Mouse (Mus musculus) gastrocnemius, adult 2 months (tissue): ENCODE measurements around the gene Fut8. TPM values are rescaled to one million over a fixed set of nuclear protein-coding genes. Genes with fewer than 3 reads are reported as not detected.
"Not testable (repeated sequence)": the region's sequence is repeated elsewhere in the genome, so short reads cannot be mapped to it uniquely, and the experiment has no call there.

ENCODE experiments used
- DNase-seq: peaks from one replicate; pipeline ENCODE4 v3.0.0; 2022
- H3K27ac ChIP-seq: fragments of 200-600 bp; 2 replicates; pipeline ENCODE4 v1.8.1; 2022; ENCODE audit warnings: mild to moderate bottlenecking
- H3K4me3 ChIP-seq: fragments of 200-600 bp; 2 replicates; pipeline ENCODE4 v1.8.1; 2022; ENCODE audit warnings: mild to moderate bottlenecking, moderate library complexity
- CTCF ChIP-seq: fragments of 200-600 bp; IDR thresholded peaks from 2 replicates; pipeline ENCODE4 v1.8.1; 2022; ENCODE audit warnings: antibody characterized with exemption, mild to moderate bottlenecking, moderate library complexity
- intact Hi-C: fragments of 180-260 bp; cut with DNase I; formaldehyde crosslinking; loops from one replicate; pipeline ENCODE4 v1.15.1; 2025
- total RNA-seq, 2 experiments: library from RNA; stranded (reverse); gene quantifications; 2 replicates each; pipeline ENCODE4 v1.2.3; 2021

The Fut8 gene
- total RNA-seq, 2 experiments from 2014 or later: 14.9 to 16.5 TPM

GRCm38 (mm10) chr12:77235958-77236357, 2.0 kb upstream of the Fut8 start:
- intact Hi-C loops: loop anchor here (5.0 to 10.0 kb wide), 5 partner anchors 184 to 989 kb away; partner anchors contain the start of gene Gphn
- no peak overlapping the region for H3K27ac ChIP-seq
- TF ChIP-seq CTCF: no peak
- DNase-seq: no peak
- no peak overlapping the region for H3K4me3 ChIP-seq

DNA sequence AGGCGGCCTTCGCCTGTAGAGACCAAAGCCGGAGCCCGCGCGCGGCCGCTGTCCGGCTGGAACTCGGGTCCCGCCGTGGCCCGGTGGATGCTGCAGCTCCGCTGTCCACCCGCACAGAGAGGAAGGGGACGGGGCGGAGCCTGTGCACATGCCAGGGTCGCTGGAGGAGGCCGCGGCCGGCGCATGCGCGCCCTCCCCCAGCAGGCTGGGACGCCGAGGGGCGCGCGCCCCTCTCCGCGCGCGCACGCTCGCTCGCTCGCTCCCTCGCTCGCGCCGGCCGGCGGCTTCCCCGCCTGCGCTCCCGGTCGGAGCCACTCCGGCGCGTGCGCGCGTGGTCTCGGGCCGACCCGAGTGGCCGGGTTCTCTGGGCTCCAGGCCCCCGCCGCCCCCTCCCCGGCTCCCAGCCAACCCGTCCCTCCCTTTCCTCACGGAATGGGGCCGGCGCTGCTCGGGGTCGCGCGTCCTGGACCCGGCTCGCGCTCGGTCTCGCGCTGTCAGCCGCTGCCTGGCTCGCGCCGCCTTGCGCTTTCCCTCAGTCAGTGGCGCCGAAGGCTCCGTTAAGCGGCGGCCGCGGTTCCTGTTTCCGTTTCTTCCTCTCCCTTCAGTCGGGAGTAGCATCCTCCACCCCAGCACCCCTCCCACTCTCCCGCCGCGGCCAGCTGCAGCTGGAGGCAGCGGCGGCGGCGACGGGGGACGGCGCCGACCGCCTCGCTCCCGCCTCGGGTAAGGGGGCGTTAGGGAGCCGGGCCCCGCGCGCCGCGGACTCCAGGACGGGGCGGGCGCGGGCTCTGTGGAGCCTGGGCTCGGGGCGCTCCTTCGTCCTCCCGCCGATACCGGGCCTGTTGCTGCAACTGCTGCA, 835 bp downstream of the Fut8 start:
- peak; percentile 45 for TF ChIP-seq CTCF

DNA sequence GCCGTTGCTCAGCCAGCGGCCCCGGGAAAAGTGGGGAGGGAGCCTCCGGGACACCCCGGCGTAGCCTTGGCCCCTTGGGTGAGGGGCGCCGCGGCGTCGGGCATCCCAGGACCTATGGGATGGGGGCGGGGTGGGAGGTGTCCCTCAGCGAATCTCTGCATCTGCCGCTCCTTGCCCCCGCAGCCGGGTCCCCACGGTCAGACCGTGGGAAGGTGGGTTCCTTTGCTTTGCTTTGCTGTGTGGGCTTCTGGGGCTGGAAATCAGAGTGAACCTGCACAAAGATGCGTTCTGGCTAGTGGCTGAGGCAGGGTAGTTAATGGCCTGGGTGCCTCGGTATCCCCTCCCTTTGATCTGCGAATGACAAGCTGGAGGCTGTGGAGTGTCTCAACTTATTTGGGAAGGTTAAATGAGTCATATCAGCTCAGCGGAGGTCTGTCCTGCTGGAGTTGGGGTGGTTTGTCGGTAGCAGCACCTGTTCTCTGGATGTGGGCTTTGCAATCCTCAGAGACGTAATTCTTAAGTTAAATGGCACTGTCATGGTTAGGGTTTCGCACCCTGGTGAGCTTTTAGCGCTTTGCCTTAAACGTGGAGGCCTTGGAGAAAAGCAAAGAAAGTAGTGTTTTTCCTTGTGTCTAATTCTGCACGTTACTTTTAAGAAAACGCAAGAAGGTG, 1.6 kb downstream of the Fut8 start:
- H3K4me3 ChIP-seq: peak overlapping the region; percentile 98
- TF ChIP-seq CTCF: no peak
- DNase-seq: no peak
- intact Hi-C loops: loop anchor here (5.0 to 10.0 kb wide), 5 partner anchors 187 to 985 kb away; partner anchors contain the start of gene Gphn
- peak overlapping the region; percentile 97 for H3K27ac ChIP-seq

More for the DNA sequence above, 835 bp downstream of the Fut8 start:
- DNase-seq: peak; percentile 96
- intact Hi-C loops: loop anchor here (5.0 to 10.0 kb wide), 5 partner anchors 186 to 986 kb away; partner anchors contain the start of gene Gphn
- Histone ChIP-seq H3K4me3 (peak overlapping the region; percentile 98), H3K27ac (peak overlapping the region; percentile 97)

- no peak for DNase-seq
- peak overlapping the region; percentile 98 for H3K4me3 ChIP-seq
- H3K27ac ChIP-seq: peak overlapping the region; percentile 97; the same call in 1 of the 2 replicates
- TF ChIP-seq CTCF: no peak
- intact Hi-C loops: no loop called here
Measured at GRCm38 (mm10) chr12:77240372-77240771, 2.4 kb downstream of the Fut8 start.

- Histone ChIP-seq H3K27ac (no peak overlapping the region), H3K4me3 (peak overlapping the region; percentile 98)
- intact Hi-C loops: no loop called here
- DNase-seq: no peak
- peak; percentile 55 for TF ChIP-seq CTCF
Measured at GRCm38 (mm10) chr12:77240839-77241238, 2.9 kb downstream of the Fut8 start.

DNA sequence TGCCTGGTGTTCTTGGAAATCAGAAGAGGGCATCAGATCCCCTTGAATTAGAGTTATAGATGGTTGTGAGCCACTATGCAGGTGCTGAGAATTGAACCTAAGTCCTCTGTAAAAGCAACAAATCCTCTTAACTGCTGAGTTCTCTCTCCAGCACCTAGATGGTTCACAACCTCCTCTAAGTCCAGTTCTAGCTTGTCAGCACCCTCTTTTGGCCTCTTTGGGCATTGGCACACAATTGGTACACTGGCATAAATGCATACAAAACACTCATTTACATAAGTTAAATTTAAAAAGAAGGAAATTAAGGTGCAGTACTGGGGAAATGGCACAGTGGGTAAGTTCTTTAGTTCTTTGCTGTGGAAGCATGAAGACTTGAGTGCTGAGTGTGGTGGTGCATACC, 24.7 kb downstream of the Fut8 start:
- Histone ChIP-seq H3K4me3 (no peak overlapping the region), H3K27ac (no peak overlapping the region)
- peak; percentile 38 for TF ChIP-seq CTCF
- intact Hi-C loops: no loop called here
- no peak for DNase-seq

DNA sequence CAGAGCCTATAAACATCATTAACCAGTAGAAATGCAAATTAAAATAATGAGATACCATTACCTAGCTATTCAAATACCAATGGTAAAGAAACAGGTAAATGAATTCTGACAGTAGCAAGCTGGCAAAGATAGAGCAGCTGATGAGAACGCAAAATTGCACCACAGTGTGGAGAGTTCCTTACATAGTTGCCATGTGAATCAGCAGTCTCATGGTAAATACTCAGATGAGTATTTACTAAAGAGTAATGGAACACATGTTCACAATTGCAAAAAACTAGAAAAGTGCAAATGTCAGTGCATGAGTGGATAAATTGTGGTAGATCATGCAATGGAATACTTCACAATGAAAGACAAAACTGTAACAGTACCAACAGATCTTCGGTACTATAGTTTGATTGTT, 25.9 kb downstream of the Fut8 start:
- intact Hi-C loops: no loop called here
- no peak for DNase-seq
- TF ChIP-seq CTCF: no peak
- no peak overlapping the region for H3K27ac ChIP-seq
- no peak overlapping the region for H3K4me3 ChIP-seq

- no peak overlapping the region for H3K27ac ChIP-seq
- TF ChIP-seq CTCF: no peak
- intact Hi-C loops: no loop called here
- DNase-seq: no peak
- no peak overlapping the region for H3K4me3 ChIP-seq
Measured at GRCm38 (mm10) chr12:77270694-77271093, 32.8 kb downstream of the Fut8 start.

GRCm38 (mm10) chr12:77288507-77288906, 50.6 kb downstream of the Fut8 start:
- no peak overlapping the region for H3K27ac ChIP-seq
- no peak overlapping the region for H3K4me3 ChIP-seq
- TF ChIP-seq CTCF: no peak
- no peak for DNase-seq
- intact Hi-C loops: no loop called here

- TF ChIP-seq CTCF: no peak
- DNase-seq: no peak
- intact Hi-C loops: no loop called here
- Histone ChIP-seq H3K4me3 (peak overlapping the region; percentile 7), H3K27ac (no peak overlapping the region)
Measured at GRCm38 (mm10) chr12:77291017-77291416, 53.1 kb downstream of the Fut8 start.

- H3K4me3 ChIP-seq, DNase-seq, H3K27ac ChIP-seq, intact Hi-C loops: not testable (repeated sequence)
Measured at GRCm38 (mm10) chr12:77291864-77292263, 53.9 kb downstream of the Fut8 start.

GRCm38 (mm10) chr12:77292375-77293258, 54.7 kb downstream of the Fut8 start:
- Histone ChIP-seq H3K27ac (no peak overlapping the region), H3K4me3 (no peak overlapping the region)
- no peak for TF ChIP-seq CTCF
- intact Hi-C loops: no loop called here
- DNase-seq: no peak
